Mouse (Mus musculus): ENCODE data around the gene Cyp3a41b. TPM values are rescaled to one million over a fixed set of nuclear protein-coding genes. Genes with fewer than 3 reads are reported as not detected.
"Not testable (repeated sequence)": the region's sequence is repeated elsewhere in the genome, so short reads cannot be mapped to it uniquely, and the experiment has no call there.

The Cyp3a41b gene
- not detected in 2 replicates for polyA plus RNA-seq (2014; fragmentation: Nextera tagmentation; extraction: Ambion mirVana)

GRCm38 (mm10) chr5:145584630-145585029 is at the start of gene Cyp3a41b:
TSS of gene Cyp3a41b (minus strand) at chr5:145584730.
- H3K4me2 ChIP-seq (ENCODE audit: low read depth, low read length, severe bottlenecking); H3K9me3 ChIP-seq (ENCODE audit: control insufficient read depth, low read length); H3K36me3 ChIP-seq (ENCODE audit: control insufficient read depth, insufficient read depth, low read length); ATAC-seq (replicated peaks; ENCODE audit: low FRiP score); DNase-seq (ENCODE audit: low spot score); H3K4me1 ChIP-seq (replicated peaks; ENCODE audit: control insufficient read depth, insufficient read depth, low read length); H3K9ac ChIP-seq (ENCODE audit: low read length); H3K27me3 ChIP-seq (ENCODE audit: control insufficient read depth, insufficient read depth, low read length); H3K27ac ChIP-seq (ENCODE audit: low read depth, low read length); H3K4me3 ChIP-seq (ENCODE audit: low read depth, low read length): not testable (repeated sequence)
- WGBS = 62% methylated on average over 1 of the region's 2 CpGs

GRCm38 (mm10) chr5:145632286-145632685 is 47.8 kb upstream of the Cyp3a41b start:
- H3K27ac ChIP-seq (ENCODE audit: low read depth, low read length); H3K4me2 ChIP-seq (ENCODE audit: low read depth, low read length, severe bottlenecking); H3K4me1 ChIP-seq (replicated peaks; ENCODE audit: control insufficient read depth, insufficient read depth, low read length); DNase-seq (ENCODE audit: low spot score); H3K36me3 ChIP-seq (ENCODE audit: control insufficient read depth, insufficient read depth, low read length); H3K9ac ChIP-seq (ENCODE audit: low read length); H3K4me3 ChIP-seq (ENCODE audit: low read depth, low read length); ATAC-seq (replicated peaks; ENCODE audit: low FRiP score); H3K27me3 ChIP-seq (ENCODE audit: control insufficient read depth, insufficient read depth, low read length): not testable (repeated sequence)
- WGBS = 81% methylated on average over 1 of the region's 1 CpGs
- H3K9me3 ChIP-seq (ENCODE audit: control insufficient read depth, low read length) = peaks cover 26% of the 10 kb centered on the region

- not testable (repeated sequence) for H3K4me3 ChIP-seq (ENCODE audit: low read depth, low read length); H3K9me3 ChIP-seq (ENCODE audit: control insufficient read depth, low read length); H3K9ac ChIP-seq (ENCODE audit: low read length); H3K4me2 ChIP-seq (ENCODE audit: low read depth, low read length, severe bottlenecking); H3K4me1 ChIP-seq (replicated peaks; ENCODE audit: control insufficient read depth, insufficient read depth, low read length); H3K27me3 ChIP-seq (ENCODE audit: control insufficient read depth, insufficient read depth, low read length); H3K36me3 ChIP-seq (ENCODE audit: control insufficient read depth, insufficient read depth, low read length); H3K27ac ChIP-seq (ENCODE audit: low read depth, low read length); ATAC-seq (replicated peaks; ENCODE audit: low FRiP score); DNase-seq (ENCODE audit: low spot score)
- 75% methylated on average over 1 of the region's 1 CpGs for WGBS
Observed at GRCm38 (mm10) chr5:145604891-145605290, 20.4 kb upstream of the Cyp3a41b start.

GRCm38 (mm10) chr5:145597851-145598250 is 13.3 kb upstream of the Cyp3a41b start:
- not testable (repeated sequence) for ATAC-seq (replicated peaks; ENCODE audit: low FRiP score); H3K9ac ChIP-seq (ENCODE audit: low read length); H3K4me3 ChIP-seq (ENCODE audit: low read depth, low read length); H3K27ac ChIP-seq (ENCODE audit: low read depth, low read length); H3K9me3 ChIP-seq (ENCODE audit: control insufficient read depth, low read length); H3K4me1 ChIP-seq (replicated peaks; ENCODE audit: control insufficient read depth, insufficient read depth, low read length); DNase-seq (ENCODE audit: low spot score); H3K4me2 ChIP-seq (ENCODE audit: low read depth, low read length, severe bottlenecking); H3K36me3 ChIP-seq (ENCODE audit: control insufficient read depth, insufficient read depth, low read length); H3K27me3 ChIP-seq (ENCODE audit: control insufficient read depth, insufficient read depth, low read length)
- 79% methylated on average over 5 of the region's 5 CpGs for whole genome bisulfite sequencing

GRCm38 (mm10) chr5:145577321-145577720 is 7.2 kb downstream of the Cyp3a41b start:
- not testable (repeated sequence) for H3K4me1 ChIP-seq (replicated peaks; ENCODE audit: control insufficient read depth, insufficient read depth, low read length); H3K4me3 ChIP-seq (ENCODE audit: low read depth, low read length); ATAC-seq (replicated peaks; ENCODE audit: low FRiP score); H3K4me2 ChIP-seq (ENCODE audit: low read depth, low read length, severe bottlenecking); H3K27ac ChIP-seq (ENCODE audit: low read depth, low read length); H3K36me3 ChIP-seq (ENCODE audit: control insufficient read depth, insufficient read depth, low read length); H3K9me3 ChIP-seq (ENCODE audit: control insufficient read depth, low read length); H3K9ac ChIP-seq (ENCODE audit: low read length); H3K27me3 ChIP-seq (ENCODE audit: control insufficient read depth, insufficient read depth, low read length); DNase-seq (ENCODE audit: low spot score)
- WGBS = 74% methylated on average over 1 of the region's 1 CpGs

GRCm38 (mm10) chr5:145575660-145576059 is 8.9 kb downstream of the Cyp3a41b start:
- H3K9me3 ChIP-seq (ENCODE audit: control insufficient read depth, low read length); H3K9ac ChIP-seq (ENCODE audit: low read length); DNase-seq (ENCODE audit: low spot score); ATAC-seq (replicated peaks; ENCODE audit: low FRiP score); H3K4me3 ChIP-seq (ENCODE audit: low read depth, low read length); H3K27ac ChIP-seq (ENCODE audit: low read depth, low read length); H3K27me3 ChIP-seq (ENCODE audit: control insufficient read depth, insufficient read depth, low read length); H3K4me2 ChIP-seq (ENCODE audit: low read depth, low read length, severe bottlenecking); H3K4me1 ChIP-seq (replicated peaks; ENCODE audit: control insufficient read depth, insufficient read depth, low read length); H3K36me3 ChIP-seq (ENCODE audit: control insufficient read depth, insufficient read depth, low read length): not testable (repeated sequence)
- WGBS = 94% methylated on average over 4 of the region's 4 CpGs

GRCm38 (mm10) chr5:145571922-145572321 is 12.6 kb downstream of the Cyp3a41b start:
- H3K27me3 ChIP-seq (ENCODE audit: control insufficient read depth, insufficient read depth, low read length); H3K36me3 ChIP-seq (ENCODE audit: control insufficient read depth, insufficient read depth, low read length); ATAC-seq (replicated peaks; ENCODE audit: low FRiP score); H3K9me3 ChIP-seq (ENCODE audit: control insufficient read depth, low read length); DNase-seq (ENCODE audit: low spot score); H3K4me1 ChIP-seq (replicated peaks; ENCODE audit: control insufficient read depth, insufficient read depth, low read length); H3K9ac ChIP-seq (ENCODE audit: low read length); H3K27ac ChIP-seq (ENCODE audit: low read depth, low read length); H3K4me2 ChIP-seq (ENCODE audit: low read depth, low read length, severe bottlenecking); H3K4me3 ChIP-seq (ENCODE audit: low read depth, low read length): not testable (repeated sequence)
- 83% methylated on average over 2 of the region's 2 CpGs for WGBS

Other genes with a start within 250 kb of the Cyp3a41b start
- gene Cyp3a57, start 239.5 kb downstream of the Cyp3a41b start, polyA plus RNA-seq (2014; fragmentation: Nextera tagmentation; extraction: Ambion mirVana) = not detected in 2 replicates
- not detected in 2 replicates for gene Cyp3a16, start 115.0 kb downstream of the Cyp3a41b start, polyA plus RNA-seq (2014; fragmentation: Nextera tagmentation; extraction: Ambion mirVana)
- gene Cyp3a41a, start 135.4 kb upstream of the Cyp3a41b start, polyA plus RNA-seq (2014; fragmentation: Nextera tagmentation; extraction: Ambion mirVana) = not detected in 2 replicates
- gene Cyp3a44, start 221.1 kb upstream of the Cyp3a41b start, polyA plus RNA-seq (2014; fragmentation: Nextera tagmentation; extraction: Ambion mirVana) = not detected in 2 replicates

Measured in forebrain, embryonic 11.5 days (tissue).